Mouse (Mus musculus): Measurements from ENCODE around the gene Cxcl14.

- TF ChIP-seq POLR2A (IDR thresholded peaks at IDR 0.05; ENCODE audit: borderline replicate concordance, extremely low read depth, insufficient read depth, insufficient read length, poor library complexity, severe bottlenecking), result no peak
- no peak for TF ChIP-seq CTCF (IDR thresholded peaks at IDR 0.05; ENCODE audit: borderline replicate concordance, extremely low read depth, insufficient read depth, insufficient read length)
Observed at GRCm38 (mm10) chr13:56329165-56329564, 32.8 kb upstream of the Cxcl14 start.

Data from brain, embryonic 14.5 days (tissue).